Mouse (Mus musculus) lung, postnatal 0 days (tissue): ENCODE measurements around the gene Tdrd3.

Source experiments
- CTCF ChIP-seq: IDR thresholded peaks from 2 replicates; pipeline ENCODE4 v1.5.1; 2016; ENCODE audit warnings: antibody characterized with exemption, mild to moderate bottlenecking
- EP300 ChIP-seq: IDR thresholded peaks from 2 replicates; pipeline ENCODE4 v1.6.1; 2016; ENCODE audit warnings: antibody characterized with exemption, mild to moderate bottlenecking, control low read depth

DNA sequence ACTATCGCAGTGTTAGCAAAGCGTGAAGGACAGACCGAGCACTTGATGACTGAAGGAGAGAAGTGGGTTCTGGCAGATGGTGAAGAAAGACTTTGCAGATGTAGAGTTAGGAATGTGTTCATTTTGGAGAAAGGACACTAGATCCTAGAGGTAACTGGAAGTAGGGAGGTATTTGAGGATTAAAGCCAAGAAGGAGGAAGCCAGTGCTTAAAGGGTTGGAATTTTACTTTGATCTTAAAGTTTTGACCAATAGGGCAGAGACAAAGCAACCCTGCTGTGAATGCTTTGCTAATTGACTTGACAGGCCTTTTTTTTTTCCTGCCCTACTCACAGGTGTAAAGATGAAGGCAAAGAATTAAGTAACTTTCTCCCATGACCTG, 1.2 kb downstream of the Tdrd3 start:
- TF ChIP-seq EP300 (no peak), CTCF (no peak)
